Mouse (Mus musculus): ENCODE results near the gene Cdh23. TPM values are rescaled to one million over a fixed set of nuclear protein-coding genes. Genes with fewer than 3 reads are reported as not detected.

Gene Cdh23
- polyA plus RNA-seq, 1 experiment from 2014 or later: 0.53 TPM

DNA sequence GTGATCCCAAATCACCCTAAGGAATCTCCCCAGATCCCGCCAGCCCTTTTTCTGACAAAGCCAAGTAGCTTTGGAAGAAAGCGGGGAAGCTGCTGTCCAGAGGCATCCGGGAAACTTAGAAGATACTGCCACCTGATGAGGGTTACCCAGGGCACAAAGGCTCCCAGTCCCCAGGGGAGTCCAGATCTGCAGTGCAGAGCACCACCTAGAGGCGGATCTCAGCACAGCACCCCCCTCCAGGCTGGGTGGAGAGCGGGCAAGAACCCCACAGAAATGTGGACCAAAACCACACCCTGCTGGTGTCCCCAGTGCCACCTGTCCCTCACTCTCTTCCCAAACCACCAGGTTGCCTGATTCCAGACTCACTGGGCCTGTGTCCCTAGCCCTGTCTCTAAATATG is 685 bp upstream of the Cdh23 start:
- no peak overlapping the region for H3K4me3 ChIP-seq
- WGBS: 14% methylated on average over 5 of the region's 5 CpGs
- H3K36me3 ChIP-seq: no peaks in the 10 kb centered on the region
- H3K27ac ChIP-seq: no peak overlapping the region
- no peaks in the 10 kb centered on the region for H3K4me1 ChIP-seq
- peaks cover 31% of the 10 kb centered on the region for H3K27me3 ChIP-seq (ENCODE audit: insufficient read depth, poor library complexity, severe bottlenecking)
- H3K9me3 ChIP-seq: no peaks in the 10 kb centered on the region
- no peak for DNase-seq (ENCODE audit: low spot score)

GRCm38 (mm10) chr10:60691671-60692390 is 4.5 kb downstream of the Cdh23 start:
- Histone ChIP-seq H3K27me3 (ENCODE audit: insufficient read depth, poor library complexity, severe bottlenecking) (peaks cover 58% of the 10 kb centered on the region), H3K36me3 (no peaks in the 10 kb centered on the region), H3K27ac (no peak overlapping the region), H3K9me3 (no peaks in the 10 kb centered on the region), H3K4me3 (no peak overlapping the region), H3K4me1 (peaks cover 2% of the 10 kb centered on the region)
- DNase-seq (ENCODE audit: low spot score): no peak
- WGBS: 76% methylated on average over 20 of the region's 20 CpGs

- DNase-seq (ENCODE audit: low spot score): no peak
- Histone ChIP-seq H3K9me3 (no peaks in the 10 kb centered on the region), H3K27ac (no peak overlapping the region), H3K27me3 (ENCODE audit: insufficient read depth, poor library complexity, severe bottlenecking) (peaks cover 67% of the 10 kb centered on the region), H3K4me3 (no peak overlapping the region), H3K4me1 (peaks cover 10% of the 10 kb centered on the region), H3K36me3 (no peaks in the 10 kb centered on the region)
- WGBS: 37% methylated on average over 6 of the region's 6 CpGs
These were observed 5.3 kb downstream of the Cdh23 start for GRCm38 (mm10) chr10:60690960-60691359.

DNA sequence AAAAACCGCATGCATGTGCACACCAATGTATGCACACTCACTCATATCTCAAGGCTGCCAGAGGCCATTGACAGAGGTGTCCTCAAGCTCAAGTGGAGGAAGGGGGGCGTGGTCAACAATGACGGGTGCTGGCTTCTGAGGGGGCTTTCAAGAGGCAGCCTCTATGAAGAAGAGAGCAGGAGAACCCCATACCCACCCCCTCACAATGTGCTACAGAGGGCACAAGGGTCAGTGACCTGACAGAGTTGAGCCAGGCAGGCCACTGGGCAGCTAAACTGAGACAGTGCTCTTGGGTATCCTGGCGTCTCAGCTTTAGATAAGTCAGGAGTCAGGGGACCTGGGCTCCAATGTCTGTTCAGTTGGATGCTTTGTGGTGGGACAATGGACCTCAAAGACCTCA is 6.9 kb downstream of the Cdh23 start:
- Histone ChIP-seq H3K4me3 (no peak overlapping the region), H3K9me3 (no peaks in the 10 kb centered on the region), H3K36me3 (no peaks in the 10 kb centered on the region), H3K4me1 (peaks cover 15% of the 10 kb centered on the region), H3K27me3 (ENCODE audit: insufficient read depth, poor library complexity, severe bottlenecking) (peaks cover 83% of the 10 kb centered on the region), H3K27ac (no peak overlapping the region)
- DNase-seq (ENCODE audit: low spot score): no peak
- 66% methylated on average over 4 of the region's 4 CpGs for WGBS

DNA sequence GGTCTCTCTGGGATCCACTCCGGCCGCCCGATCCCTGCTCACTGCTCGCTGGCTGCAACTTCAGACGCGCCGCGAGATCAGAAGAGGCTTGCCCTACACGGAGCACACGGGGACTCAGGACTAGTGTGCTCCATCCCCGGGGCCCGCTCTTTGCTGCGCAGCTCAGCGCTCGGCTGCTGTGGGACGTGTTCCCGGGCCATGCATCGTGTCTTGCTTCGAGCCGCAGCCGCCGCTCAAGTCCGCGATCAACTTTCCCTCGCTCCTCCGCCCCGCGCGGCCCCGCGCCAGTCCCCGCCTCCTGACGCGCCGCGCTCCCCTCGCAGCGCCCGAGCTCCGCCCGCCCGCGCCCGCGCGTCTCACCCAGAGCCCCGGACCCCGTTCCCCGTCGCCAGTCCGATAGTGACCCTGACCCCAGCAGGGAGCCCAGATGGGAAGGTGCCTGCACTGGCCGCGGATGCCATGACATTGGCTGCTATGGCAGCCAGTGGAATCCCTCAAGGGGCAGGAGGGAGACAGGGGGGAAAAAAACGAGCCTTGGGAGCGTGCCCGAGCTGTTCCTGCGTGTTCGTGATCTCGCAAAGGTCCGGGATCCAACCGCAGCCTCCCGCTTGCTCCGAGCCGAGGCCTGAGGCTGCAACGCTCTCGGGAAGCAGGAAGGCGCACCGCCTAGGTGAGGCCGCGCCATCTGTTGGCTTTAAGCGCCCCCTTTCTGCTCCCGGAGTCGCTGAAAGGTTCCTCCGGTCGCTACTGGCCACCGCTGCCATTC is 9.1 kb downstream of the Cdh23 start:
- Histone ChIP-seq H3K9me3 (no peaks in the 10 kb centered on the region), H3K4me3 (peak overlapping the region; percentile 76), H3K36me3 (no peaks in the 10 kb centered on the region), H3K4me1 (peaks cover 15% of the 10 kb centered on the region), H3K27me3 (ENCODE audit: insufficient read depth, poor library complexity, severe bottlenecking) (peaks cover 94% of the 10 kb centered on the region), H3K27ac (no peak overlapping the region)
- WGBS: under 1% methylated on average over 76 of the region's 76 CpGs
- no peak for DNase-seq (ENCODE audit: low spot score)

DNA sequence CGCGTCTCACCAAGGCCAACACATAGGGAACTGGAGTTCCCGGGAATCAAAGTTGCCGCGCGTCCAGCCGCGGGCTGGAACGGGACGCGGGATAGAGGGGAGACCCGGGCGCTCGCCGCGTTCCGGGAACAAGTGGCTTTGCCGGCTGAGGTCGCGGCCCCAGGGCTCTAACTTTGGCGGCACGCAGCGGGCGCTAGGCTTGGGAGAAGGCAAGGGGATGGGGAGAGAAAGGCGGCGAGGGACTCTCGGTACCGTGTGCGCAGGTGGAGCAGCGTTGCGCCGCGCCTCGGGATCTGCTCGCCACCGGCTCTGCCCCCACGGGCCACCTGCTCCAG is 9.7 kb downstream of the Cdh23 start:
- WGBS: 2% methylated on average over 37 of the region's 37 CpGs
- Histone ChIP-seq H3K27ac (no peak overlapping the region), H3K4me3 (peak overlapping the region; percentile 76), H3K9me3 (no peaks in the 10 kb centered on the region), H3K4me1 (peaks cover 15% of the 10 kb centered on the region), H3K27me3 (ENCODE audit: insufficient read depth, poor library complexity, severe bottlenecking) (peaks cover 88% of the 10 kb centered on the region), H3K36me3 (no peaks in the 10 kb centered on the region)
- DNase-seq (ENCODE audit: low spot score): no peak

GRCm38 (mm10) chr10:60685764-60686640 is 10.3 kb downstream of the Cdh23 start:
- peaks cover 15% of the 10 kb centered on the region for H3K4me1 ChIP-seq
- no peak overlapping the region for H3K27ac ChIP-seq
- H3K9me3 ChIP-seq: no peaks in the 10 kb centered on the region
- H3K4me3 ChIP-seq: peak overlapping the region; percentile 76
- 6% methylated on average over 50 of the region's 50 CpGs for WGBS
- no peaks in the 10 kb centered on the region for H3K36me3 ChIP-seq
- DNase-seq (ENCODE audit: low spot score): no peak
- H3K27me3 ChIP-seq (ENCODE audit: insufficient read depth, poor library complexity, severe bottlenecking): peaks cover 84% of the 10 kb centered on the region

GRCm38 (mm10) chr10:60678926-60679325 is 17.4 kb downstream of the Cdh23 start:
- DNase-seq (ENCODE audit: low spot score): no peak
- Histone ChIP-seq H3K36me3 (no peaks in the 10 kb centered on the region), H3K4me1 (no peaks in the 10 kb centered on the region), H3K27ac (no peak overlapping the region), H3K9me3 (no peaks in the 10 kb centered on the region), H3K4me3 (no peak overlapping the region), H3K27me3 (ENCODE audit: insufficient read depth, poor library complexity, severe bottlenecking) (peaks cover 46% of the 10 kb centered on the region)
- 77% methylated on average over 3 of the region's 3 CpGs for WGBS

- Histone ChIP-seq H3K9me3 (no peaks in the 10 kb centered on the region), H3K27me3 (ENCODE audit: insufficient read depth, poor library complexity, severe bottlenecking) (peaks cover 32% of the 10 kb centered on the region), H3K36me3 (no peaks in the 10 kb centered on the region), H3K4me3 (no peak overlapping the region), H3K4me1 (no peaks in the 10 kb centered on the region), H3K27ac (no peak overlapping the region)
- WGBS: 79% methylated on average over 4 of the region's 4 CpGs
- DNase-seq (ENCODE audit: low spot score): no peak
These were observed 19.0 kb downstream of the Cdh23 start for GRCm38 (mm10) chr10:60677319-60677718.

- Histone ChIP-seq H3K27me3 (ENCODE audit: insufficient read depth, poor library complexity, severe bottlenecking) (no peaks in the 10 kb centered on the region), H3K4me1 (peaks cover 4% of the 10 kb centered on the region; the same call in 1 of the 2 replicates), H3K36me3 (no peaks in the 10 kb centered on the region), H3K27ac (no peak overlapping the region), H3K4me3 (no peak overlapping the region), H3K9me3 (no peaks in the 10 kb centered on the region)
- no peak for DNase-seq (ENCODE audit: low spot score)
- 70% methylated on average over 8 of the region's 8 CpGs for WGBS
These were observed 26.1 kb downstream of the Cdh23 start for GRCm38 (mm10) chr10:60670166-60670565.

DNA sequence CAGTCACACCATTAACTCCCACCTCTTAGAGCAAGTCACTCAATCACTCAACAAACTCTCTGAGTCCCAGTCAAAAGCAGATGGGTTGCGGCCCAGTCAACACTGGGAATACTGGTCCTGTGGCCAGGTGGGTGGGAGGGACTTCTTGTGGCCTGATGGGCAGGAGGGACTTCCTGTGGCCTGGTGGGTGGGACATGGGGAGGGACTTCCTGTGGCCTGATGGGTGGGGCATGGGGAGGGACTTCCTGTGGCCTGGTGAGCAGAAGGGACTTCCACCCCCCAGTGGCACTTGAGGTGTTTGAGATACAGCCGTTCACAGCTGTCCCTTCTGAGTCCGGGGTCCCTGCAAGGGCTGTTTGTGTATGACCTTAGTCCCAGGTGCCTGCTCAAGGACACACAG is 27.7 kb downstream of the Cdh23 start:
- WGBS: 74% methylated on average over 3 of the region's 3 CpGs
- DNase-seq (ENCODE audit: low spot score): no peak

GRCm38 (mm10) chr10:60660986-60661385 is 35.3 kb downstream of the Cdh23 start:
- no peak for DNase-seq (ENCODE audit: low spot score)
- Histone ChIP-seq H3K4me1 (peaks cover 3% of the 10 kb centered on the region; the same call in 1 of the 2 replicates), H3K9me3 (no peaks in the 10 kb centered on the region), H3K27ac (no peak overlapping the region), H3K36me3 (no peaks in the 10 kb centered on the region), H3K27me3 (ENCODE audit: insufficient read depth, poor library complexity, severe bottlenecking) (peaks cover 7% of the 10 kb centered on the region; the same call in 1 of the 2 replicates), H3K4me3 (no peak overlapping the region)
- 73% methylated on average over 9 of the region's 9 CpGs for WGBS

More for the DNA sequence above, 27.7 kb downstream of the Cdh23 start:
- Histone ChIP-seq H3K27ac (no peak overlapping the region), H3K4me1 (peaks cover 4% of the 10 kb centered on the region; the same call in 1 of the 2 replicates), H3K4me3 (no peak overlapping the region), H3K27me3 (ENCODE audit: insufficient read depth, poor library complexity, severe bottlenecking) (no peaks in the 10 kb centered on the region), H3K9me3 (no peaks in the 10 kb centered on the region), H3K36me3 (no peaks in the 10 kb centered on the region)
